Mouse (Mus musculus) effector memory CD4-positive, alpha-beta T cell, adult 5 months (primary cell): Measurements from ENCODE around the gene Hoxb3. TPM values are rescaled to one million over a fixed set of nuclear protein-coding genes. Genes with fewer than 3 reads are reported as not detected.

ENCODE experiments used
- polyA plus RNA-seq: library from polyadenylated mRNA; unstranded; fragments of 100-300 nt; shearing (Covaris generic); gene quantifications from one replicate; pipeline ENCODE4 v1.2.1, GENCODE M21; 2017

Gene Hoxb3
- polyA plus RNA-seq: not detected

GRCm38 (mm10) chr11:96323154-96323553, at the start of gene Hoxb3:
Gene Hoxb3 (plus strand): TSS chr11:96323326.

GRCm38 (mm10) chr11:96281855-96282570, 41.1 kb upstream of the Hoxb3 start, which contains the start of gene Hoxb8:
Gene Hoxb8 (plus strand): TSS chr11:96281905.

GRCm38 (mm10) chr11:96285771-96286738, 37.1 kb upstream of the Hoxb3 start, which contains the start of gene Hoxb7:
Gene Hoxb7 (plus strand): TSS chr11:96286623.

GRCm38 (mm10) chr11:96291681-96292564, 31.2 kb upstream of the Hoxb3 start, which contains the start of gene Hoxb6:
Gene Hoxb6 (plus strand): TSS chr11:96292476.

GRCm38 (mm10) chr11:96303151-96304099, 19.7 kb upstream of the Hoxb3 start, which contains the start of gene Hoxb5:
Gene Hoxb5 (plus strand): TSS chr11:96303336.

GRCm38 (mm10) chr11:96317608-96318367, 5.3 kb upstream of the Hoxb3 start, which contains the start of gene Hoxb4:
Gene Hoxb4 (plus strand): TSS chr11:96318267.

GRCm38 (mm10) chr11:96350341-96350624, 27.2 kb downstream of the Hoxb3 start, which contains the start of gene Hoxb2:
Gene Hoxb2 (plus strand): TSS chr11:96350525.

GRCm38 (mm10) chr11:96365441-96366091, 42.4 kb downstream of the Hoxb3 start, which contains the start of gene Hoxb1:
Gene Hoxb1 (plus strand): TSS chr11:96365752.

Other genes with a start within 250 kb of the Hoxb3 start
- gene Atp5g1, start 247.7 kb upstream of the Hoxb3 start, polyA plus RNA-seq: 233 TPM
- gene Calcoco2, start 211.4 kb upstream of the Hoxb3 start, polyA plus RNA-seq: not detected
- gene Ttll6, start 189.5 kb upstream of the Hoxb3 start, polyA plus RNA-seq: not detected
- not detected for gene Hoxb13, start 129.0 kb upstream of the Hoxb3 start, polyA plus RNA-seq
- not detected for gene Hoxb9, start 51.9 kb upstream of the Hoxb3 start, polyA plus RNA-seq
- not detected for gene Hoxb8, start 41.4 kb upstream of the Hoxb3 start, polyA plus RNA-seq
- not detected for gene Hoxb7, start 36.7 kb upstream of the Hoxb3 start, polyA plus RNA-seq
- gene Hoxb6, start 30.9 kb upstream of the Hoxb3 start, polyA plus RNA-seq: not detected
- 0.17 TPM for gene Hoxb5, start 20.0 kb upstream of the Hoxb3 start, polyA plus RNA-seq
- gene Hoxb4, start 5.1 kb upstream of the Hoxb3 start, polyA plus RNA-seq: 0.15 TPM
- not detected for gene Hoxb2, start 27.2 kb downstream of the Hoxb3 start, polyA plus RNA-seq
- not detected for gene Hoxb1, start 42.4 kb downstream of the Hoxb3 start, polyA plus RNA-seq
- 639 TPM for gene Skap1, start 141.3 kb downstream of the Hoxb3 start, polyA plus RNA-seq